ENCODE assay signal across 8 mouse cellular contexts in genomic region chr15:32243824-32244223, GRCm38 (mm10). TPM values are rescaled to one million over a fixed set of nuclear protein-coding genes. Genes with fewer than 3 reads are reported as not detected.
DNase-seq lines count a peak whose midpoint lies in the region; ATAC-seq and TF ChIP-seq lines count a peak whose summit lies in the region.

No protein-coding gene starts in this region.

- H3K27me3 ChIP-seq in C2C12 (ENCODE audit: control insufficient read depth, insufficient read depth, insufficient read length) = no peaks in the 10 kb centered on the region
- H3K27me3 ChIP-seq in forebrain, postnatal 0 days (ENCODE audit: insufficient read depth, low read length) = no peaks in the 10 kb centered on the region; the same call in 1 of the 2 replicates
- peaks cover 34% of the 10 kb centered on the region for H3K27me3 ChIP-seq in liver, embryonic 13.5 days

- H3K4me1 ChIP-seq in forebrain, postnatal 0 days (ENCODE audit: insufficient read depth) = 0 out of 2 replicates have a peak, but pooled peaks cover 14% of the 10 kb centered on the region
- H3K4me1 ChIP-seq in liver, embryonic 13.5 days (replicated peaks) = peaks cover 17% of the 10 kb centered on the region

- H3K9ac ChIP-seq in forebrain, postnatal 0 days = 0 out of 2 replicates have a peak overlapping the region, but pooled peaks have one; percentile 49
- peak overlapping the region; percentile 19; the same call in 1 of the 2 replicates for H3K9ac ChIP-seq in liver, embryonic 13.5 days

- H3K79me2 ChIP-seq in C2C12 (ENCODE audit: control insufficient read depth, insufficient read depth) = peaks cover 40% of the 10 kb centered on the region

- peak overlapping the region; percentile 85 for H3K4me3 ChIP-seq in gastrocnemius, adult 2 months
- H3K4me3 ChIP-seq in C2C12 (ENCODE audit: insufficient read depth, poor library complexity, severe bottlenecking) = peak overlapping the region; percentile 67
- peak overlapping the region; percentile 44 for H3K4me3 ChIP-seq in forebrain, postnatal 0 days (ENCODE audit: low read depth, low read length)
- H3K4me3 ChIP-seq in liver, embryonic 13.5 days (replicated peaks) = peak overlapping the region; percentile 56

- H3K79me3 ChIP-seq in C2C12 (ENCODE audit: low read depth) = peaks cover 8% of the 10 kb centered on the region

- no peak for DNase-seq in gastrocnemius, adult 2 months
- no peak for DNase-seq in gastrocnemius, adult 8-10 months (ENCODE audit: low spot score in 2 of 2)
- DNase-seq in forebrain, postnatal 0 days = no peak
- DNase-seq in liver, embryonic 13.5 days = no peak
- DNase-seq in cerebellum, adult 11-12 months = no peak
- no peak for DNase-seq in c-Kit-positive CD71-positive TER-119-positive erythroid progenitor cells, embryonic 14.5 days (ENCODE audit: low spot score)
- DNase-seq in layer of hippocampus, adult 18-20 months (ENCODE audit: low spot score in 2 of 2) = no peak

- WGBS in forebrain, postnatal 0 days = 65% methylated on average over 7 of the region's 7 CpGs
- WGBS in liver, embryonic 13.5 days (ENCODE audit: insufficient replicate concordance) = 34% methylated on average over 7 of the region's 7 CpGs

- no peaks in the 10 kb centered on the region for H3K9me3 ChIP-seq in forebrain, postnatal 0 days (ENCODE audit: low read length)
- H3K9me3 ChIP-seq in liver, embryonic 13.5 days (replicated peaks) = no peaks in the 10 kb centered on the region

- peak overlapping the region; percentile 100 for H3K4me2 ChIP-seq in forebrain, postnatal 0 days (ENCODE audit: low read depth)
- H3K4me2 ChIP-seq in liver, embryonic 13.5 days = peak overlapping the region; percentile 81

- no peak for ATAC-seq in forebrain, postnatal 0 days
- no peak for ATAC-seq in liver, embryonic 13.5 days (ENCODE audit: low read depth)

- peak overlapping the region; percentile 90 for H3K27ac ChIP-seq in gastrocnemius, adult 2 months
- H3K27ac ChIP-seq in forebrain, postnatal 0 days (ENCODE audit: low read depth, low read length) = no peak overlapping the region
- no peak overlapping the region for H3K27ac ChIP-seq in liver, embryonic 13.5 days

- TF ChIP-seq CTCF in gastrocnemius, adult 2 months (IDR thresholded peaks at IDR 0.05) = no peak
- no peak for TF ChIP-seq CTCF in C2C12 (IDR thresholded peaks at IDR 0.05; ENCODE audit: control insufficient read depth, insufficient read depth, insufficient read length)
- TF ChIP-seq CTCF in forebrain, postnatal 0 days (IDR thresholded peaks at IDR 0.05; ENCODE audit: low read depth) = no peak

- no peaks in the 10 kb centered on the region for H3K36me3 ChIP-seq in C2C12 (ENCODE audit: control insufficient read depth, insufficient read depth)
- no peaks in the 10 kb centered on the region for H3K36me3 ChIP-seq in forebrain, postnatal 0 days (ENCODE audit: insufficient read depth)
- H3K36me3 ChIP-seq in liver, embryonic 13.5 days = peaks cover 3% of the 10 kb centered on the region; the same call in 1 of the 2 replicates

- intact Hi-C loops in gastrocnemius, adult 2 months (cut with DNase I) = loop anchor here (10.0 kb wide), 2 partner anchors 229 to 629 kb away; no protein-coding TSS in a partner anchor

- H3ac ChIP-seq in C2C12 (ENCODE audit: control insufficient read depth, insufficient read length, low read depth) = no peak overlapping the region

TF ChIP-seq in C2C12, 6 proteins besides CTCF, POLR2A, EP300 and RAD21:
- peak; percentile 28 for TF ChIP-seq MYOD1 (IDR thresholded peaks at IDR 0.05; ENCODE audit: control insufficient read depth, insufficient read length, low read depth)
- TF ChIP-seq FOSL1 (IDR thresholded peaks at IDR 0.05; ENCODE audit: insufficient read depth, low read length, poor library complexity, severe bottlenecking) = no peak

RNA-seq across cellular contexts. Expression of gene Sema5a, which starts 0.8 kb away (rescaled TPM):
- 1 to 10 TPM; 1.4 to 3.1 TPM for total RNA-seq in gastrocnemius, adult 2 months (2021)
- total RNA-seq in gastrocnemius, adult 8-10 months (2022) = 1 to 10 TPM; 1.2 to 2.3 (median 1.9) TPM
- 6.4 TPM for polyA plus RNA-seq in C2C12 (2012; fragmentation: generic; extraction: Trizol)
- total RNA-seq in forebrain, postnatal 0 days (2014; rRNA removed) = 12.2 and 21.5 TPM in 2 replicates
- polyA plus RNA-seq in forebrain, postnatal 0 days (2015; fragmentation: Nextera tagmentation; extraction: Ambion mirVana) = 3.7 and 7.6 TPM in 2 replicates
- 0.63 and 0.80 TPM in 2 replicates for polyA plus RNA-seq in liver, embryonic 13.5 days (2015; fragmentation: Nextera tagmentation; extraction: Ambion mirVana)
- 10 to 100 TPM; 74.6 to 77.7 TPM for total RNA-seq in layer of hippocampus, adult 18-20 months (2021)
